Mouse (Mus musculus) brown adipose tissue, adult 24 weeks (tissue): ENCODE data around the gene Tut1. TPM values are rescaled to one million over a fixed set of nuclear protein-coding genes. Genes with fewer than 3 reads are reported as not detected.

Experiments used
- H3K27ac ChIP-seq: fragments of 200-500 bp; replicated peaks from 2 replicates; pipeline ENCODE4 v1.5.1; 2012; ENCODE audit warnings: low read depth, mild to moderate bottlenecking, low read length
- H3K4me1 ChIP-seq: fragments of 200-500 bp; 2 replicates; pipeline ENCODE4 v1.6.1; 2012; ENCODE audit warnings: low read length, mixed read lengths; ENCODE audit not compliant: control insufficient read depth, insufficient read depth, insufficient read length
- H3K4me3 ChIP-seq: fragments of 200-500 bp; 2 replicates; pipeline ENCODE4 v1.5.1; 2012; ENCODE audit warnings: low read depth, mild to moderate bottlenecking, low read length, moderate library complexity; ENCODE audit not compliant: insufficient read depth
- polyA plus RNA-seq: library from polyadenylated mRNA; stranded (reverse); fragments of >200 nt; gene quantifications from 2 replicates; pipeline ENCODE4 v1.2.4, GENCODE M21; 2012; ENCODE audit not compliant: missing spikeins, insufficient read depth, insufficient read length

The Tut1 gene
- polyA plus RNA-seq, 1 experiment = 6.9 TPM

- Histone ChIP-seq H3K4me1 (peaks cover 23% of the 10 kb centered on the region), H3K27ac (peak overlapping the region; percentile 66), H3K4me3 (no peak overlapping the region)
Measured at GRCm38 (mm10) chr19:8984255-8984868, 30.7 kb downstream of the Tut1 start.

- Histone ChIP-seq H3K4me3 (no peak overlapping the region), H3K4me1 (peaks cover 23% of the 10 kb centered on the region), H3K27ac (no peak overlapping the region)
Measured at GRCm38 (mm10) chr19:8985891-8986290, 32.2 kb downstream of the Tut1 start.

DNA sequence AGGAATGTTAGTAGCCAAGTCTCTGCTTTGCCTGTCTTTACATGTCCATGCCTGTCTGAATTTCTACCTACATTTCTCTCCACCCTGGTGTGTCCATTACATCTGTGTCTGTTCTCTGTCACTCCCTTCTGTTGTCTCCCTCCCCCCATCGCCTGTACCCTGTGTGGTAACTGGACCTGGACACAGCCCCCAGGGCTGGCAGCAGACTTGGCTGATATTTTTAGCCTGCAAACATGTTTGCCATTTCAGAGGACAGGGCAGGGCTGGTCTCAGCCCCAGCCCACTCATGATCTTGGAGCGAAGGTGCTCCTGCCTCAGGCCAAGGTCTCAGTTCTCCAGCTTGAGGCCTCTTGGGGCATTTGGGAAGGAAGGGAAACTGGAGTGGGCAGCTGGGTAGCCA, 34.2 kb downstream of the Tut1 start:
- H3K27ac ChIP-seq = no peak overlapping the region
- peaks cover 17% of the 10 kb centered on the region for H3K4me1 ChIP-seq

DNA sequence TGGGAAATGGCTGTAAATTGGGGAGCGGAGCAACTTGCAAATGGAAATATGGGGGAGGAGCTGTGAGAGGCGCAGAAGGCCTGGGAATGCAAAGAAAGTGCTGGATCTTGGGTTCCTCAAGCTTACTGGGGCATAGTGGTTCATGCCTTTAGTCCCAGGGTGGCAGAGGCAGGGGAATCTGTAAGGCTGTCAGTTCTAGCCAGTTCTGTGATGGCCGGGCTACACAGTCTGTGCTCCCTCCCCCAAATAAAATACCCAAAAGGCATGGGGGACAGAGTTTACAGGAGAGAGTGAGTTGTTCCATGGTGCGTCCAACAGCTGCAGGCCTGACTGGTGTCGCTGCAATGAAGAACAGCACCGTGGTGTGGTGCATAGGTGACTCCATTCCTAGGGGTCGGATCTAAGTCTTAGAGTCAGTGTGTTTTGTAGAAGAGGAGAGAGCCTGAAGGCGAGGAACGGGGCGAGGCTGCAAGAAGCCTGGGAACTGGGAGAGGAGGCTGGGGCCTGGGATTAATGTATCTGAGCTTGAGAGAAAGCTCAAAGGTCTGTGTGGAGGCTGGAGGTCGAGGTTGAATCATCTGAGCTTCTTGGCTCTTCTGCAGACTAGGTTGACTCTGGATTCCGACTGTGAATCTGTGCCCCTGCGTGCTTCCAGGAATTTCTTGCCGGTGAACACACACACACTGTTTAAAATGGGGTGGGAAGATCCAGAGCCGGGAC, 34.9 kb downstream of the Tut1 start:
- H3K27ac ChIP-seq = peak overlapping the region; percentile 63
- peaks cover 17% of the 10 kb centered on the region for H3K4me1 ChIP-seq
- H3K4me3 ChIP-seq = peak overlapping the region; percentile 92

More for the DNA sequence above, 34.2 kb downstream of the Tut1 start:
- H3K4me3 ChIP-seq = peak overlapping the region; percentile 92; the same call in 1 of the 2 replicates

GRCm38 (mm10) chr19:8989066-8989566, 35.5 kb downstream of the Tut1 start, which contains the start of gene Ahnak:
TSS of gene Ahnak (plus strand) at chr19:8989284.
- Histone ChIP-seq H3K4me3 (peak within 1 kb of the TSS; percentile 92), H3K4me1 (peaks cover 17% of the 10 kb centered on the region), H3K27ac (peak within 1 kb of the TSS; percentile 95)

- Histone ChIP-seq H3K27ac (peak overlapping the region; percentile 95), H3K4me1 (peaks cover 10% of the 10 kb centered on the region), H3K4me3 (peak overlapping the region; percentile 92)
Measured at GRCm38 (mm10) chr19:8989567-8990431, 36.2 kb downstream of the Tut1 start.

- H3K4me1 ChIP-seq = peaks cover 18% of the 10 kb centered on the region
- H3K4me3 ChIP-seq = peak overlapping the region; percentile 91
- H3K27ac ChIP-seq = peak overlapping the region; percentile 93
Measured at GRCm38 (mm10) chr19:8990432-8991102, 36.9 kb downstream of the Tut1 start.

DNA sequence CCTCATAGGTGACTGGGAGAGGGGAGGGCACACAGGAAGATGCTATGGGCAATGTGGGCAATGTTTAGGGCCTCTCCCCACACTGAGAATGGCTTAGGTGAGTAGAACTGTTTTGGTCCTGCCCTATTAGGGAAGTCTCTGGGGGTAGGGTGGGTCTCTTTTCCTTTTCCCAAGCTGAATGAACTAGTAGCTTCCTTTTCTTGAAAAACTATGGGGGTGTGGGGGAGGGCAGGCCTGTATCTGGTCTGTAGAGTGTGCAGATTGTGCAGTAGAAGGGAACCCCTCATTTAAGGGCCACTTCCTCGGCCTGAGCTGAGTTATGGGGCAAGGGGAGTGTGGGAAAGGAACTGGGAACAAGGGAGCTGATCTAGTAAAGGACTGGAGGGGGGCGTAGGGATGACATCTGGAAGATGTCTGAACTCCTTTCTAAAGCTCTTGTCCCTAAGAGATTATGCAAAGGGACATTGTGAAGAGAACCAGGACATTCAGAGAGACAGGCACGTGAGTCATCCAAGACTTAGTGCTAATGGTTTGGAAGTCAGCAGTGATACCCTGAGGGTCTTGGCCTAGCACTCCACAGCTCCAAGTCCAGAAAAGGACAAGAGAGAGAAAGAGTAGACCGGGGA, 37.7 kb downstream of the Tut1 start:
- Histone ChIP-seq H3K4me3 (peak overlapping the region; percentile 91), H3K4me1 (peaks cover 18% of the 10 kb centered on the region), H3K27ac (peak overlapping the region; percentile 93)

GRCm38 (mm10) chr19:8991871-8992735, 38.5 kb downstream of the Tut1 start:
- H3K4me3 ChIP-seq = peak overlapping the region; percentile 91
- peaks cover 22% of the 10 kb centered on the region for H3K4me1 ChIP-seq
- H3K27ac ChIP-seq = peak overlapping the region; percentile 93

DNA sequence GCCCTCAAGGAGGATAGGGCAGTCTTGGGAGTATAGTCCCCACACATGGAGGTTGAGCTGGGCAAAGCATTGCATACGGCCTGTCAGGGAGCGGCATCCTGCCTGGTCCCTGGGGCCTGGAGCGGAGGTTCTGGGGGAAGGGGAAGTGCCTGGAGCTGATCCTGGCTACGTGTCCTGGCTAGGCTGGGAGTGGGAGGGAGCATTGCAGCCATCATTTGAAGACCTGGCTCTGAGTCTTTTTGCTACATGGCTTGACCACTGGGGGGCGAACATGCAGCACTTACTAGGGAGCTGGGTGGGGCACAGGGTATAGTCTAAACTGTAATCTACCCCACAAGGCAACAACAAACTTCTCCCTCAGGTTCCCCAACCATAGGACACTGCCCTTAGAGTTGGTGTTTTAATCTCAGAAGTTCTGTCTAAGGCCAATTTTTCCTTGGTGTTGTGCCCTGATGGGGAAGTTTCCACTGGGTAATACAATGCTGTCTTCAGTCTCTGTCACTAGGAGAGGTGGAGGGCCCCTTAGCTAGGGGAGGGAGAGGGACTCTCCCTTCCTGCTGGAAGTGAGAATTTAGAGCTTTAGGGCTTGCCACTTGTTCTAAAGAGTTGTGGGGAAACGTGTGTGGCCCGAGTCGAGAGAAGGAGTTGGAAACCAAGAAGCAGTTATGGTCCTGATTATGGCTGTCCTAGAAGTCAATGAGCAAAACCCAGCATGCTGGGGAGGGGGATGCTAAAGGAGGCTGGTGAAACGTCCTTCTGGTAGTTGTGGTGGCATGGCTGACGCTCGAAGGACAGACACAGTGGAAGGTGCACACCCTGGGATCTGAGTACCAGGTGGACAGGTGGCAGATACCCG, 39.4 kb downstream of the Tut1 start:
- peaks cover 26% of the 10 kb centered on the region for H3K4me1 ChIP-seq
- peak overlapping the region; percentile 91 for H3K4me3 ChIP-seq
- H3K27ac ChIP-seq = peak overlapping the region; percentile 93

DNA sequence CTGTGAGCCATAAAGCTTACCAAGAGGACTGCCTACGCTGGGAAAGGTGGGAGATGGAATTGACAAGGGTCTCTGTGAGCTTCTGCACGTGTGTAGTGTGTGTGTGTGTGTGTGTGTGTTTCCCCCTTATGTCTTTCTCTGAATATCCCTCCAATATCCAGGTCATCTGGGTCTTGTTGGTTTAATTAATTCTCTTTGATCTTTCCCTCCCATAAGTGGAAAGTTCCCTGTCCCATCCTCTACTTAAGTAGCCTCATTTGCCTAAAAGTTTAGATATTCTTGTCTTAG, 39.9 kb downstream of the Tut1 start:
- Histone ChIP-seq H3K27ac (peak overlapping the region; percentile 88), H3K4me3 (peak overlapping the region; percentile 37)

DNA sequence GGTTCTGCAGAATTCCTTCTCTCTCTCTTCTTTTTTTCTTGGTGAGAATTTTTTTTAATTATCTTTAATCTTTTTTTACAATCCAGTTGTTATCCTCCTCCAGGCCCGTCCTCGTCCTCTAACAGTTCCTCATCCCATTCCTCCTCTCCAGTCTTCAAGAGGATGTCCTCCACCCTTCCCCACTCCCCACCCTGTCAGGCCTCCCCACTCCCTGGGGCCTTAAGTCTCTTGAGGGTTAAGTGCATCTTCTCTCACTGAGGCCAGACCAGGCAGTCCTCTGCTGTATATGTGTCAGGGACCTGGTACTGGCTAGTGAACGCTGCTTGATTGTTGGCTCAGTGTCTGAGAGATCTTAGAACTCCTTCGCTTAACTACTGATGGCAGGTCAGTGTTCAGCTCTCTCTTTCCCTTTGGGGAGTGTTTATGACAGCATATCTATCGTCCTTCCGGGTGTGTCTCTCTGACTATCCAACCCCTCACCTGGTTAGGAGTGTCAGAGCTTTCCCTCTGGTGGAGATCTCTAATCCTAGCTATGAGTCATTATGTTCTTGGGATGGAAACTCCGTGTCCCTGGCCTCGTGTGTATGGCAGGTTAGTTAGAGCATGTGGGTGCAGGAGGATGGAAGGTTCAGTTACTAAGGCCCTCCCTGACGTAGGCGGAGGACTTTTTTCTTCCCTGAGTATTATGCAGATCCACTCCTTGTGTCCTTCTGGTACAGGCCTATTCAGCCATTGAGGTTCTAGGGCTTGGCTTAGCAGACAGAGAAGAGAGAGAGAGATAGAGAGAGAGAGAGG, 41.4 kb downstream of the Tut1 start:
- Histone ChIP-seq H3K4me1 (peaks cover 40% of the 10 kb centered on the region), H3K27ac (peak overlapping the region; percentile 66), H3K4me3 (peak overlapping the region; percentile 8)

More for the DNA sequence above, 39.9 kb downstream of the Tut1 start:
- H3K4me1 ChIP-seq = peaks cover 28% of the 10 kb centered on the region
